Mouse (Mus musculus) thymus, postnatal 4 days (tissue): ENCODE measurements around the gene Trh.

ENCODE experiments used
- DNase-seq: peaks from one replicate; pipeline ENCODE4 v3.0.0; 2021

Gene Trh

GRCm38 (mm10) chr6:92244591-92244990 is at the start of gene Trh:
Gene Trh (minus strand): TSS chr6:92244650.
- DNase-seq = peak; percentile 12

GRCm38 (mm10) chr6:92290826-92291225 is 46.4 kb upstream of the Trh start:
- no peak for DNase-seq

- no peak for DNase-seq
Observed at GRCm38 (mm10) chr6:92286889-92287288, 42.4 kb upstream of the Trh start.

- peak; percentile 61 for DNase-seq
Observed at GRCm38 (mm10) chr6:92286258-92286888, 41.9 kb upstream of the Trh start.

GRCm38 (mm10) chr6:92285559-92285958 is 41.1 kb upstream of the Trh start:
- no peak for DNase-seq

- no peak for DNase-seq
Observed at GRCm38 (mm10) chr6:92277179-92277578, 32.7 kb upstream of the Trh start.

GRCm38 (mm10) chr6:92273652-92274322 is 29.3 kb upstream of the Trh start:
- DNase-seq = no peak

- no peak for DNase-seq
Observed at GRCm38 (mm10) chr6:92272601-92273000, 28.2 kb upstream of the Trh start.

- DNase-seq = peak; percentile 67
Observed at GRCm38 (mm10) chr6:92269019-92269418, 24.6 kb upstream of the Trh start.

- DNase-seq = no peak
Observed at GRCm38 (mm10) chr6:92268001-92268400, 23.6 kb upstream of the Trh start.

GRCm38 (mm10) chr6:92261162-92261843 is 16.9 kb upstream of the Trh start:
- DNase-seq = no peak

GRCm38 (mm10) chr6:92255346-92255745 is 10.9 kb upstream of the Trh start:
- no peak for DNase-seq

- DNase-seq = no peak
Observed at GRCm38 (mm10) chr6:92253253-92253870, 8.9 kb upstream of the Trh start.

- DNase-seq = no peak
Observed at GRCm38 (mm10) chr6:92247215-92247919, 2.9 kb upstream of the Trh start.

GRCm38 (mm10) chr6:92246335-92246734 is 1.9 kb upstream of the Trh start:
- DNase-seq = no peak

GRCm38 (mm10) chr6:92241178-92241906 is 3.1 kb downstream of the Trh start:
- peak; percentile 73 for DNase-seq

- DNase-seq = no peak
Observed at GRCm38 (mm10) chr6:92235036-92235435, 9.4 kb downstream of the Trh start.

GRCm38 (mm10) chr6:92231762-92232161 is 12.7 kb downstream of the Trh start:
- no peak for DNase-seq

- DNase-seq = no peak
Observed at GRCm38 (mm10) chr6:92231356-92231755, 13.1 kb downstream of the Trh start.

- no peak for DNase-seq
Observed at GRCm38 (mm10) chr6:92229586-92229985, 14.9 kb downstream of the Trh start.

- DNase-seq = no peak
Observed at GRCm38 (mm10) chr6:92229103-92229502, 15.3 kb downstream of the Trh start.

GRCm38 (mm10) chr6:92224981-92225380 is 19.5 kb downstream of the Trh start:
- DNase-seq = no peak
